Mouse (Mus musculus): ENCODE measurements around the gene Cyth3. TPM values are rescaled to one million over a fixed set of nuclear protein-coding genes. Genes with fewer than 3 reads are reported as not detected.

Gene Cyth3
- polyA plus RNA-seq, 1 experiment from 2014 or later = 48.4 TPM

DNA sequence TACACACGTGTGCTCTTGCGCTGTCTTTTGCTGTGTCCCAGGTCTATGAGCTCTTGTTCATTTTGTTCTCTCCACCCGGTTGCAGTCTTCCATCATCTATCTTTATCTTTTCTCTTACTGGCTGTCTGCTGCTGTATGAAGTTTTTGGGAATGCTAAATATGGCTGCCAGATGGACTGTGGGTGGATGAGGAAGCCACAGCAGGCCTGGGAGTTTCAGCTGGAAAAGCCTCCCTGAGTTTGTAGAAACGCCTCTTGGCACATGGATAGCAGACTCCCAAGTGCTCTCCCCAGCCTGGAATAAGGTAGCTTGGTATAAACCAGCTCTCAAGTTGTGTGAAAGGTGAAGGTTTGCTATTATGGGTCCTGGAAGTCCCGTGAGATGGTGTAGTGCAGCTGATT is 68.7 kb downstream of the Cyth3 start:
- 77% methylated on average over 5 of the region's 5 CpGs for WGBS
- Histone ChIP-seq H3K27me3 (no peaks in the 10 kb centered on the region), H3K27ac (no peak overlapping the region), H3K9me3 (no peaks in the 10 kb centered on the region), H3K4me2 (no peak overlapping the region), H3K36me3 (peaks cover 64% of the 10 kb centered on the region), H3K4me1 (0 out of 2 replicates have a peak, but pooled peaks cover 4% of the 10 kb centered on the region), H3K4me3 (no peak overlapping the region), H3K9ac (no peak overlapping the region)
- no peak for ATAC-seq (ENCODE audit: insufficient number of reproducible peaks, insufficient read depth, low FRiP score, low TSS enrichment, low read depth)

DNA sequence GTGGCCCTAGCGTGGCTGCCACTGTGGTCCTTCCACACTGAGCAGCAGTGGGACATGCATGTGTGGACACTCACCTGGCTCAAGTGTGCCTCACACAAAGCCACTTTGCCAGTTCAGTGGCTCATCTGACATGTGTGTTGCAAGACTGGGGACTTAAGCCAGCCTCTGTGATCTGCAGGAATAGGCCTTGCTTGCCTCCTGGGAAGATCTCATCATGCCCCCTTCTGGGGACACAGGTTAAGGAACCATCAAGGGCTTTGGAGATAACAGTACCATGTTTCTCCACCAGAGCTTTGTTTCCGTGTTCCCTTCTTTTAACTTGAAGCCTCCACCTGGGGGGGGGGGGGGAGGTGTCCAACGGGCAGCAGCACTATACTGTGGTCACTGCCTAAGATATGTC is 74.1 kb downstream of the Cyth3 start:
- 0 out of 2 replicates have a peak, but pooled peaks cover under 1% of the 10 kb centered on the region for H3K4me1 ChIP-seq
- H3K4me2 ChIP-seq = no peak overlapping the region
- no peak overlapping the region for H3K9ac ChIP-seq
- no peak for ATAC-seq (ENCODE audit: insufficient number of reproducible peaks, insufficient read depth, low FRiP score, low TSS enrichment, low read depth)
- no peak overlapping the region for H3K27ac ChIP-seq
- peaks cover 82% of the 10 kb centered on the region for H3K36me3 ChIP-seq
- H3K27me3 ChIP-seq = no peaks in the 10 kb centered on the region
- 61% methylated on average over 3 of the region's 3 CpGs for whole genome bisulfite sequencing
- no peaks in the 10 kb centered on the region for H3K9me3 ChIP-seq
- H3K4me3 ChIP-seq = no peak overlapping the region

DNA sequence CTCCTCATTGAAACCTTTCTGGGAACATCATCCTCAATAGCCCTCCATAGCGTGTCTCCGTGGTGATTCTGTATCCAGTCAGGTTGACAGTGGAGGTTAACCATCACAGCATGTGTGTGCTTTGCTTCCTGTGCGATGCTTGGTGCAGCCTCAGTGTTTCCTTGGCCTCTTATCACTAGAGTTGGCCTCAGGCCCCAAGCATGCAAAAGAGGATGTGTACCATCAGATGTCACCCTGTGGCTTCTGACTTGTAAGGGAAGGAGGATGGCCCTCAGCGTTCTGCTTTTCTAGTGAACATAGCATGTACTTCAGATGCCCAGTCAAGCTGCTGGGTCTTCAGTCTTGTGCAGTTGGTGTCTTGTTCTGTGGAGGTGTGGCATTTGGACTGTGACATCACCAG is 76.2 kb downstream of the Cyth3 start:
- ATAC-seq (ENCODE audit: insufficient number of reproducible peaks, insufficient read depth, low FRiP score, low TSS enrichment, low read depth) = no peak
- WGBS = 95% methylated on average over 4 of the region's 4 CpGs
- no peak overlapping the region for H3K4me3 ChIP-seq

DNA sequence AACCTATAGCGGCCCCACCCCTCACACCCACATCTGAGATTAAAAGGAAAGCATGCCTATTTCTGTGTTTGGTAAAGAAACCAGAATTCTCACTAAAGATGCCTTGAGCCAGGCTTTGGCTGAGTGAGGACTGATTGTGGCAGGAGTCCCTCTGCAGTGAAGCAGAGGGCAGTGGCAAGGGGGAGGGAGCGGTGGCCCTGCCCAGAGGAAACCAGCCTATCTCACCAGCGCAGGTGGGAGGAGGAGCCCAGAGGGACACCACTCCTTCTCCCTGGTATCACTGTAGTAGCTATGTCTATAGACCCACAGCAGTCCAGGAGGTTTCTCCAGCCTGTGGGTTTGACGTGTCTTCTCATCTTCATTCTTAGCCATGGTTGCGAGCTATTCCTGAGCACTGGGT is 78.0 kb downstream of the Cyth3 start:
- Histone ChIP-seq H3K27ac (no peak overlapping the region), H3K36me3 (peaks cover 85% of the 10 kb centered on the region), H3K9ac (no peak overlapping the region), H3K4me2 (no peak overlapping the region), H3K27me3 (no peaks in the 10 kb centered on the region), H3K4me3 (no peak overlapping the region), H3K4me1 (no peaks in the 10 kb centered on the region; the same call in 1 of the 2 replicates), H3K9me3 (no peaks in the 10 kb centered on the region)
- no peak for ATAC-seq (ENCODE audit: insufficient number of reproducible peaks, insufficient read depth, low FRiP score, low TSS enrichment, low read depth)
- WGBS = 89% methylated on average over 5 of the region's 5 CpGs

More for the DNA sequence above, 76.2 kb downstream of the Cyth3 start:
- Histone ChIP-seq H3K9ac (no peak overlapping the region), H3K4me2 (no peak overlapping the region), H3K36me3 (peaks cover 85% of the 10 kb centered on the region), H3K27me3 (no peaks in the 10 kb centered on the region), H3K4me1 (no peaks in the 10 kb centered on the region), H3K9me3 (no peaks in the 10 kb centered on the region), H3K27ac (no peak overlapping the region)

DNA sequence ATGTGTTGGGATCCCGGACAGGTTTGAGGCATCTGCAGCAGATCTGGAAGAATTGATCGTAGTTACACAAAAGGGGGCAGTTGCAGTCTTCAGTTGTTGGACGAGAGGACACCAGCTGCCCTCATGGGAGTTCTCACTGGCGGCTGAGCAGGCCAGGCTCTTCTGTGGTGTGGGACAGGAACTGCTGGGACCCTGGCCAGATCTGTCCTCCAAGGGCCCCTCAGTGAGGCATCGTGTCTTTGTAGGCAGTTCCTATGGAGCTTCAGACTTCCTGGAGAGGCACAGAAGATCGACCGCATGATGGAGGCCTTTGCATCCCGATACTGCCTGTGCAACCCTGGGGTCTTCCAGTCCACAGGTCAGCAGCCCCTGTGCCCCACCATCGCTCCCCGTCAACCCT is 78.8 kb downstream of the Cyth3 start:
- no peak overlapping the region for H3K4me3 ChIP-seq
- H3K27me3 ChIP-seq = no peaks in the 10 kb centered on the region
- H3K9ac ChIP-seq = no peak overlapping the region
- no peak for ATAC-seq (ENCODE audit: insufficient number of reproducible peaks, insufficient read depth, low FRiP score, low TSS enrichment, low read depth)
- peaks cover 88% of the 10 kb centered on the region for H3K36me3 ChIP-seq
- H3K27ac ChIP-seq = no peak overlapping the region
- H3K4me2 ChIP-seq = no peak overlapping the region
- H3K4me1 ChIP-seq = peaks cover 8% of the 10 kb centered on the region; the same call in 1 of the 2 replicates
- 92% methylated on average over 10 of the region's 10 CpGs for WGBS
- H3K9me3 ChIP-seq = no peaks in the 10 kb centered on the region

DNA sequence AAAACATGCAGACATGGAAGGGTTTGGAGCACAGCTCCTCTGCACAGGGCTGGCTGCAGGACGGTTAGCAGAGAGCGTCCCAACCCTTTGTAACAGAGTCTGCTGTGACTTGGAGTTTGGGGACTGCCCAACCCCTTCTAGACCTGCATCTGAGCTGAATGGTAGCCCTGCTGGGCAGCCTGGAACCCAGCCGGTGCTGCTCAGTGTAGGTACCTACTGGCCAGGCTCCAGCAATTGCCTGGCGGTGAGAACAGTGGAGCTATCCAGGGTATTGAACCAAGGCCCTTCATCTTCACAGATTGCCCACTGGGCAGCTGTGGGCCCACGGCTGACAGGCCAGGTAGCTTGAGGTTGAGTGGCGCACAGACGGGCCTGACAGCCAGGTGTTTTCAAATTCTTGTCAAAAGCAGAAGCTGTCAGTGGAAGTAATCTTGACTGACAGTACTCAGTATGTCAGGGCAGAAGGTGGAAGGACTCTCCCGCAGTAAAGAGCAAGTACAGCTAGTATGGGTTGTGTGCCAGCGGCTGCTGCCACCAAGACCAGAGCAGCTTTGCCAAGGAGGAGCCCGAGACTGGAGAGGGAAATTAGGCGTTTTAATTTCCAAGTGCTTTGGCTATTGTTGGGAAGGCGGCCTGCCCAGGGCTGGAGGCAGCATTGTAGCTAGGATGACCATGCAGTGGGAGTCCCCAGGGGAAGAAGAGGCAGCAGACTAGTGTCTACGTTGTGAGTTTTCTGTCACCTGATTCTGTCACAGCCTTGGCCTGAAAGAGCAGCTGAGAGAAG is 82.8 kb downstream of the Cyth3 start:
- no peaks in the 10 kb centered on the region for H3K27me3 ChIP-seq
- WGBS = 82% methylated on average over 13 of the region's 13 CpGs
- no peak for ATAC-seq (ENCODE audit: insufficient number of reproducible peaks, insufficient read depth, low FRiP score, low TSS enrichment, low read depth)
- peaks cover 10% of the 10 kb centered on the region; the same call in 1 of the 2 replicates for H3K4me1 ChIP-seq
- H3K27ac ChIP-seq = no peak overlapping the region; the same call in 1 of the 2 replicates
- H3K9ac ChIP-seq = no peak overlapping the region
- H3K4me2 ChIP-seq = no peak overlapping the region
- no peak overlapping the region for H3K4me3 ChIP-seq
- peaks cover 91% of the 10 kb centered on the region for H3K36me3 ChIP-seq
- no peaks in the 10 kb centered on the region for H3K9me3 ChIP-seq

DNA sequence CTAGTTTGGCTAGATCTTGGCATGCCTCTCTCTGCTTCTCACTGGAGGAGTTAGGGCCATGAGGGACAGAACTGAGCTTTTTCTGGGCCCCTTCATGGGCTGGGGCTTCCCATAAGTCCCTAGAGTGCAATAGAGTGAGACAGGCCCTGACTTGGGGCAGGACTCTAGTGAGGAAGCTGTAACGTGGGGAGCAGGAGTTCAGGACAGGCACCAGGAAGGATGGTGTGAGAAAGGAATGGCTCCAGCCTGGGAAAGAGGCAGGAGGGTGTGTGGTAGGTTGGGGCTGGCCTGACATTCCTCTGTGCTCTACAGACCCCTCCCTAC is 83.4 kb downstream of the Cyth3 start:
- no peak for ATAC-seq (ENCODE audit: insufficient number of reproducible peaks, insufficient read depth, low FRiP score, low TSS enrichment, low read depth)
- no peaks in the 10 kb centered on the region for H3K9me3 ChIP-seq
- peak overlapping the region; percentile 49; the same call in 1 of the 2 replicates for H3K9ac ChIP-seq
- no peak overlapping the region; the same call in 1 of the 2 replicates for H3K27ac ChIP-seq
- H3K36me3 ChIP-seq = peaks cover 85% of the 10 kb centered on the region
- no peak overlapping the region for H3K4me2 ChIP-seq
- no peak overlapping the region for H3K4me3 ChIP-seq
- 40% methylated on average over 1 of the region's 1 CpGs for whole genome bisulfite sequencing
- H3K4me1 ChIP-seq = peaks cover 10% of the 10 kb centered on the region; the same call in 1 of the 2 replicates
- H3K27me3 ChIP-seq = no peaks in the 10 kb centered on the region

DNA sequence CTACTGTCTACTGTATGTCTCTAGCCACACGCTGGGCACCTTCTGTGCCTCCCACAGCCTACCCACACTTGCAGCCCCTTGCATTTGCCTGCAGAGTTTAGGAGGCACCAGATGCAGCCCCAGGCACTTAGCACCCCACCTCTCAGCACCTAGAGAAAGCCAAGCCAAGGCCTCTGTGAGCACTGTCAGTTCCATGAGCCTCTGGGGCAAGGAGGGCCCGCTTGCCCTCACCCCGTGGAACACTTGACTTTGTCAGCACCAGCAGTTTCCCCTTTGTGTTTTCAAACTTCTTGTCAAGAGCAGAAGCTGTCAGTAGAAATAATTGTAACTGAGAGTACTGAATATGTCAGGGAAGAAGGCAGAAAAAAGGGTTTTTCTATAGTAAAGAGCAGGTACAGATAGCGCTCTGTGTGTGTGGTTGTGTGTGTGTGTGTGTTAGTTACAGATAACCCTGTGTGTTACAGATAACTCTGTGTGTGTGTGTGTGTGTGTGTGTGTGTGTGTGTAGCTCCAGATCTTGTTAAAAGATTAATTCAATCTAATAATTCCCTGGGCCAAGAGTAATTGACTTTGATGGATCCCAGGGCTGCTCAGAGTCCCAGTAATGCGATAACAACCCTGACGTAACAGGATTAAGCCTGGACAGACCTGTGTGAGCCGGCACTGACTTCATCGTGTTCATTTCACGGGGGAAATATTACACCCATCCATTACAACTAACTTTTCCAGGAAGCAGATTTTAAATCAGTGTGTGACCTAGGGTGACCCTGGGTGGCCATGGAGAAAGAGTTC is 84.0 kb downstream of the Cyth3 start:
- no peak for ATAC-seq (ENCODE audit: insufficient number of reproducible peaks, insufficient read depth, low FRiP score, low TSS enrichment, low read depth)
- H3K4me3 ChIP-seq = no peak overlapping the region
- no peak overlapping the region for H3K27ac ChIP-seq
- H3K36me3 ChIP-seq = peaks cover 85% of the 10 kb centered on the region
- no peak overlapping the region for H3K4me2 ChIP-seq
- no peaks in the 10 kb centered on the region for H3K27me3 ChIP-seq
- WGBS = 51% methylated on average over 9 of the region's 9 CpGs
- H3K9ac ChIP-seq = peak overlapping the region; percentile 49
- peaks cover 10% of the 10 kb centered on the region; the same call in 1 of the 2 replicates for H3K4me1 ChIP-seq
- no peaks in the 10 kb centered on the region for H3K9me3 ChIP-seq

DNA sequence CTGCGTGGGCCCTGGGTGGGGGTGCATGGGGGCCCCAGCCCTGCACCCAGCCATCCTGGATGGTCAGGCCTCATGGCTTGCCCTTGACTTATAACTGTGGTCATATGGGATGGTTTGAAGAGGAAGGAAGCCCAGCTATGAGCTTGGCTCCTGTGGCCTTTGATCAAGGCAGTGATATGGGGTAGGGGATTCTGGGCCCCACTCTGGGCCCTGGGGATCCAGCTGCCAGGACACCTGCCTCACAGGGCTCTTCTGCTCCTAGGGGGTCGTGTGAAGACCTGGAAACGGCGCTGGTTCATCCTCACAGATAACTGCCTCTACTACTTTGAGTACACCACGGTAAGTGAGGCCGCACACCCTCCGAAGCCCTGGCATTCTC is 84.6 kb downstream of the Cyth3 start:
- H3K27me3 ChIP-seq = no peaks in the 10 kb centered on the region
- H3K4me3 ChIP-seq = no peak overlapping the region
- WGBS = 74% methylated on average over 7 of the region's 7 CpGs
- no peak overlapping the region for H3K4me2 ChIP-seq
- no peak overlapping the region; the same call in 1 of the 2 replicates for H3K9ac ChIP-seq
- H3K4me1 ChIP-seq = peaks cover 15% of the 10 kb centered on the region
- no peak overlapping the region for H3K27ac ChIP-seq
- H3K9me3 ChIP-seq = no peaks in the 10 kb centered on the region
- peaks cover 85% of the 10 kb centered on the region for H3K36me3 ChIP-seq
- no peak for ATAC-seq (ENCODE audit: insufficient number of reproducible peaks, insufficient read depth, low FRiP score, low TSS enrichment, low read depth)

DNA sequence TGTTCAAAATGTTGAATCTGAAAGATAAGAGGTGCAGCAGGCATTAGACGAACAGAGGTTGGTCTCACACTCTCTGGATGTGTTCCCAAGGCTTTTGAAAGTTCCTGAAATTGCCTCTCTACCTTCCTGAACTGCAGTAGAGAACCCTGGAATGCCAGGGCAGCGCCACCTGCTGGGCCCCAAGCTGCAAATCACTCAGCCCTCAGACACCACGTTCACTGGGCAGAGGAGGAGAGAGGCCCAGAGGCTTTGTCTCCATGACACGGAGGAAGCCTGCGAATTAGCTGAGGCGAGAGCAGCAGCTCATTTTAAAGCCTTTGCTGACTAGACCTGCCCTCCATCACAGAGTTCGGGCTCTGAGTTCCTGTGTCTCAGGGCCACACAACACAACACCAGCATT is 89.1 kb downstream of the Cyth3 start:
- H3K9ac ChIP-seq = no peak overlapping the region
- peaks cover 5% of the 10 kb centered on the region; the same call in 1 of the 2 replicates for H3K4me1 ChIP-seq
- H3K9me3 ChIP-seq = no peaks in the 10 kb centered on the region
- no peaks in the 10 kb centered on the region for H3K27me3 ChIP-seq
- peak; percentile 67; the same call in 1 of the 2 replicates for ATAC-seq (ENCODE audit: insufficient number of reproducible peaks, insufficient read depth, low FRiP score, low TSS enrichment, low read depth)
- 12% methylated on average over 7 of the region's 7 CpGs for WGBS
- H3K4me2 ChIP-seq = no peak overlapping the region
- H3K4me3 ChIP-seq = no peak overlapping the region
- H3K36me3 ChIP-seq = peaks cover 87% of the 10 kb centered on the region
- H3K27ac ChIP-seq = 0 out of 2 replicates have a peak overlapping the region, but pooled peaks have one; percentile 7

DNA sequence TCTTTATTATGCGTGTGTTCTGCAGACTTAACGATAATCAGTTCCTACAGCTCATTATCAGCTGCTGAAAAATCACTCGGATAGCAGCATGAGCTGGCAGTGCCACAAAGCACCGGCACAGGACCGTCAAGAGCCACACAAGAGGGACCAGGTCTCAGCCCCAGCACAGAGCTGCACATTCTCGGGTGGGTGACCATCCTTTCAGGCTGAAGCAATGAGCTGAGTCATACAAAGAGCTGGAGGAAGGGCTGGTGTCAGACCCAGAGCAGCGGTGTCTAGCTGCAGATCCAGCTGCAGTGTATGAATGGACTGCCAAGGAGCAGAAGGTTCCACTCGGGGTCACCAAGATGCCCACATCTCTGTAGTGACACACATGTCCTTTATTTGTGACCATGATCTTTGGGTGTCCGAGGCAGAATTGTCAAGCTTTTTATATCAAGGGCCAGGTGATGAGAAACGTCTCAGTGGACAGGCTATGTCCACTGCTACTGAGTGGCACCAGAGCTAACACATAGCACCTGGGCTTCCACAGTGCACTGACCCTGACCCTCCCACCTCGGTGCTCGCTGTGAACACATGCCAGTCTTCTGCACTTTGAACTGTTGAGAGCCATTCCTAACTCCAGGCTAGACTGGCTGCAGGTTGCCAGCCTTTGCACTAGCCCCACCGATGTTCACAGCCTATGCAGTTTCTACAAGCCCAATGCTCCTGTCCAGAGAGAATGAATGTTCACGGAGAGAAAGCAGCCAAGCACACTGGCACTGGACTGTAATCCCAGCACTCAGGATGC is 90.0 kb downstream of the Cyth3 start:
- Histone ChIP-seq H3K36me3 (peaks cover 90% of the 10 kb centered on the region), H3K4me3 (no peak overlapping the region), H3K4me1 (peaks cover 5% of the 10 kb centered on the region; the same call in 1 of the 2 replicates), H3K27ac (no peak overlapping the region), H3K4me2 (no peak overlapping the region), H3K9ac (no peak overlapping the region), H3K9me3 (no peaks in the 10 kb centered on the region), H3K27me3 (no peaks in the 10 kb centered on the region)
- no peak for ATAC-seq (ENCODE audit: insufficient number of reproducible peaks, insufficient read depth, low FRiP score, low TSS enrichment, low read depth)
- 83% methylated on average over 14 of the region's 14 CpGs for WGBS

All from embryonic facial prominence, embryonic 13.5 days (tissue).